In the genomic region with DNA sequence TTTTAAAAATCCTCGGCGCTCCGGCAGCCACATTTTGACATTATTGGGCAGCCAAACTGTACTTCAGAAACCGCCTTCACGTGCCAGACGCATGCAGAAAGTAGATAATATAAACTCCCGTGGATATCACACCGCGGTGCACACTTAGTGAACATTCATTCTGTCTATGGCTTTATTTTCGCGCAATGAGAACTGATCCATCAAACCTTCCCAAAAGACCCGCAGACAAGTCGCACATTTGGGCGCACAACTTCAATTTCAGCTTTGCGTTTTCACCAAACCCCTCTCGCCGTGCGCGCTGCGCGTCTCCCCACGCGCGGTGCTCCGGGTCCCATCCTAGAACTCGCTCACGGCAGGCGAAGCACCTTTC, we compare ENCODE assay signal across 8 mouse cellular contexts. TPM values are rescaled to one million over a fixed set of nuclear protein-coding genes. Genes with fewer than 3 reads are reported as not detected.
DNase-seq lines count a peak whose midpoint lies in the region; ATAC-seq and TF ChIP-seq lines count a peak whose summit lies in the region.

No protein-coding gene starts in this region.

- TF ChIP-seq POLR2A in bone marrow, adult 2 months (IDR thresholded peaks at IDR 0.05; ENCODE audit: borderline replicate concordance, control insufficient read depth, low read depth, low read length), result no peak

- peak overlapping the region; percentile 85 for H3K4me2 ChIP-seq in kidney, embryonic 15.5 days
- peak overlapping the region; percentile 74 for H3K4me2 ChIP-seq in forebrain, postnatal 0 days (ENCODE audit: low read depth)
- peak overlapping the region; percentile 78 for H3K4me2 ChIP-seq in liver, embryonic 16.5 days (ENCODE audit: low read depth, low read length)

- H3K9me3 ChIP-seq in kidney, embryonic 15.5 days (replicated peaks), result no peaks in the 10 kb centered on the region
- no peaks in the 10 kb centered on the region for H3K9me3 ChIP-seq in forebrain, postnatal 0 days (ENCODE audit: low read length)
- H3K9me3 ChIP-seq in liver, embryonic 16.5 days (replicated peaks; ENCODE audit: control insufficient read depth, low read length), result no peaks in the 10 kb centered on the region

- ATAC-seq in kidney, embryonic 15.5 days (replicated peaks; ENCODE audit: low FRiP score), result no peak
- ATAC-seq in forebrain, postnatal 0 days, result peak; percentile 1
- no peak for ATAC-seq in liver, embryonic 16.5 days (ENCODE audit: low read depth)

- H3K4me3 ChIP-seq in kidney, embryonic 15.5 days (replicated peaks), result peak overlapping the region; percentile 95
- H3K4me3 ChIP-seq in bone marrow, adult 2 months (replicated peaks; ENCODE audit: control insufficient read depth, low read depth, low read length), result peak overlapping the region; percentile 95
- H3K4me3 ChIP-seq in forebrain, postnatal 0 days (ENCODE audit: low read depth, low read length), result peak overlapping the region; percentile 94
- H3K4me3 ChIP-seq in liver, embryonic 16.5 days (ENCODE audit: low read depth, low read length), result peak overlapping the region; percentile 85

- peaks cover 28% of the 10 kb centered on the region for H3K4me1 ChIP-seq in kidney, embryonic 15.5 days
- H3K4me1 ChIP-seq in bone marrow, adult 2 months (ENCODE audit: control insufficient read depth, insufficient read depth, low read length), result peaks cover 6% of the 10 kb centered on the region
- peaks cover 16% of the 10 kb centered on the region for H3K4me1 ChIP-seq in forebrain, postnatal 0 days (ENCODE audit: insufficient read depth)
- H3K4me1 ChIP-seq in liver, embryonic 16.5 days (ENCODE audit: control insufficient read depth, low read depth, low read length), result peaks cover 23% of the 10 kb centered on the region

- H3K27me3 ChIP-seq in kidney, embryonic 15.5 days, result no peaks in the 10 kb centered on the region
- no peaks in the 10 kb centered on the region for H3K27me3 ChIP-seq in forebrain, postnatal 0 days (ENCODE audit: insufficient read depth, low read length)
- no peaks in the 10 kb centered on the region for H3K27me3 ChIP-seq in liver, embryonic 16.5 days (ENCODE audit: control insufficient read depth, insufficient read depth, low read depth, low read length)

- H3K36me3 ChIP-seq in kidney, embryonic 15.5 days, result no peaks in the 10 kb centered on the region
- no peaks in the 10 kb centered on the region for H3K36me3 ChIP-seq in forebrain, postnatal 0 days (ENCODE audit: insufficient read depth)
- H3K36me3 ChIP-seq in liver, embryonic 16.5 days (ENCODE audit: control insufficient read depth, insufficient read depth), result no peaks in the 10 kb centered on the region

- DNase-seq in kidney, adult 11 months, result no peak
- DNase-seq in forebrain, postnatal 0 days, result no peak
- DNase-seq in cerebellum, postnatal 25 days, result no peak
- DNase-seq in cerebellum, postnatal 36 days, result no peak
- DNase-seq in right cerebral cortex, postnatal 14 days, result no peak

- peak overlapping the region; percentile 77 for H3K9ac ChIP-seq in kidney, embryonic 15.5 days
- peak overlapping the region; percentile 88 for H3K9ac ChIP-seq in forebrain, postnatal 0 days
- peak overlapping the region; percentile 64 for H3K9ac ChIP-seq in liver, embryonic 16.5 days (ENCODE audit: low read depth, low read length)

- H3K27ac ChIP-seq in kidney, embryonic 15.5 days, result peak overlapping the region; percentile 97
- H3K27ac ChIP-seq in bone marrow, adult 2 months (ENCODE audit: control insufficient read depth, insufficient read depth, low read depth, low read length, poor library complexity), result peak overlapping the region; percentile 97
- H3K27ac ChIP-seq in forebrain, postnatal 0 days (ENCODE audit: low read depth, low read length), result peak overlapping the region; percentile 99
- peak overlapping the region; percentile 77 for H3K27ac ChIP-seq in liver, embryonic 16.5 days (ENCODE audit: low read length)

- TF ChIP-seq CTCF in bone marrow, adult 2 months (IDR thresholded peaks at IDR 0.05; ENCODE audit: control insufficient read depth, insufficient read depth, low read length), result no peak
- no peak for TF ChIP-seq CTCF in forebrain, postnatal 0 days (IDR thresholded peaks at IDR 0.05; ENCODE audit: low read depth)

- under 1% methylated on average over 28 of the region's 28 CpGs for whole genome bisulfite sequencing in kidney, embryonic 15.5 days
- under 1% methylated on average over 28 of the region's 28 CpGs for WGBS in bone marrow, adult 2 months
- WGBS in forebrain, postnatal 0 days, result under 1% methylated on average over 28 of the region's 28 CpGs
- under 1% methylated on average over 28 of the region's 28 CpGs for WGBS in liver, embryonic 16.5 days (ENCODE audit: insufficient replicate concordance)

RNA-seq across cellular contexts. Expression of gene Tbl1xr1, which starts 0.9 kb away (rescaled TPM):
- polyA plus RNA-seq in kidney, embryonic 15.5 days (2015; fragmentation: Nextera tagmentation; extraction: Ambion mirVana), result 20.9 and 22.8 TPM in 2 replicates
- 10.8 and 32.5 TPM in 2 replicates for polyA plus RNA-seq in bone marrow, adult 2 months (2011; ENCODE audit: insufficient read depth, insufficient read length, low replicate concordance, missing spikeins)
- total RNA-seq in forebrain, postnatal 0 days (2014; rRNA removed), result 35.3 and 44.9 TPM in 2 replicates
- 5.2 and 7.5 TPM in 2 replicates for polyA plus RNA-seq in forebrain, postnatal 0 days (2015; fragmentation: Nextera tagmentation; extraction: Ambion mirVana)
- polyA plus RNA-seq in liver, embryonic 16.5 days (2015; fragmentation: Nextera tagmentation; extraction: Ambion mirVana), result 5.6 and 6.9 TPM in 2 replicates
